Mouse (Mus musculus): ENCODE measurements at regions not wholly inside any gene's neighbourhood (a gene's known extent, or its start where the extent isn't known, plus 50 kb on each side); places are given as distances from the start of the nearest gene placed in this dataset.

- Histone ChIP-seq H3K27ac (ENCODE audit: low read depth, low read length) (no peak overlapping the region), H3K9ac (ENCODE audit: low read depth, low read length) (no peak overlapping the region), H3K4me3 (ENCODE audit: low read length) (no peak overlapping the region), H3K9me3 (ENCODE audit: control insufficient read depth, low read length) (no peaks in the 10 kb centered on the region), H3K4me2 (ENCODE audit: low read length) (no peak overlapping the region), H3K36me3 (ENCODE audit: control insufficient read depth, insufficient read depth, low read length) (no peaks in the 10 kb centered on the region), H3K27me3 (replicated peaks; ENCODE audit: control insufficient read depth, insufficient read depth, low read length) (no peaks in the 10 kb centered on the region), H3K4me1 (ENCODE audit: control insufficient read depth, insufficient read depth, low read depth, low read length) (no peaks in the 10 kb centered on the region)
- ATAC-seq = no peak
- 95% methylated on average over 3 of the region's 3 CpGs for WGBS
Observed at GRCm38 (mm10) chr15:5459083-5459482, 215.1 kb upstream of the Ptger4 start.

DNA sequence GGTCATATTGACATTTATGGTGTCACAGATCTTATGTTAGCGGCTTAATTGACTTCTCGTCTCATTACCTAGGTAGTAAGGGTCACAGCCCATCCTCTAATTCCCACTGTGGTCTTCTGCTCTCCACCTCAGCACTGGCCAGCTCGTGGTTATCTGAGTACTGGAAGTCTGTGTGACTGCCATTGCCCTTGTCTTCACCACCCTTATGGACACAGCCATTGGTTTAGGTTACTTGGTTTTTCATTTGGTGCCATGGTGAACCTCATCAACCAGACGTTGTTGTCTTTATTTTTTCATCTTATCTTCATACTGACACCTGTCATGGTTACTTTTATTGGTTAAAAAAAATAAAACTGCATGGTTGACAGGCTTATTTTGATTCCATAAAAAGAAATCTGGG is 215.6 kb upstream of the Ptger4 start:
- no peak for ATAC-seq
- no peaks in the 10 kb centered on the region for H3K4me1 ChIP-seq (ENCODE audit: control insufficient read depth, insufficient read depth, low read depth, low read length)
- no peaks in the 10 kb centered on the region for H3K36me3 ChIP-seq (ENCODE audit: control insufficient read depth, insufficient read depth, low read length)
- H3K9ac ChIP-seq (ENCODE audit: low read depth, low read length) = no peak overlapping the region
- H3K27me3 ChIP-seq (replicated peaks; ENCODE audit: control insufficient read depth, insufficient read depth, low read length) = no peaks in the 10 kb centered on the region
- no peak overlapping the region for H3K4me3 ChIP-seq (ENCODE audit: low read length)
- 91% methylated on average over 4 of the region's 4 CpGs for WGBS
- no peaks in the 10 kb centered on the region for H3K9me3 ChIP-seq (ENCODE audit: control insufficient read depth, low read length)
- H3K27ac ChIP-seq (ENCODE audit: low read depth, low read length) = no peak overlapping the region
- H3K4me2 ChIP-seq (ENCODE audit: low read length) = no peak overlapping the region

DNA sequence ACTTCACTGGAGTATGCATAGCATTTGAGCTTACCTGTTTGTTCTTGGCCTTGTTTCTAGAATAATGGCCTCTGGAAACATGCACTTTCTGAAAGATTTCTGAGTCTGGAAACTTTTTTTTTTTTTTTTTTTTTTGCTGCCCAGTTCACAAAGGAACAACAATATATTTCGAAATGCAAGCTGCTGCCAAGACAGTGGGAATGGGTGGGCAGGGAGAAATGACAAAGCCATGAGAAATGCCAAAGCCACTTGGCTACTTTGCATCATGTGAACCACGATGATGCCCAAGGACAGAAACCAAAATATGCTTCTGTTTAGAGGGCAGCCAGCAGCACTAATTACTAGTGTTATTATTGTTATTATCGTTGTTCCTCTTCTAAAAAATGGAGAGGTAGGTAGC is 218.7 kb upstream of the Ptger4 start:
- 83% methylated on average over 3 of the region's 3 CpGs for WGBS
- Histone ChIP-seq H3K4me1 (ENCODE audit: control insufficient read depth, insufficient read depth, low read depth, low read length) (no peaks in the 10 kb centered on the region), H3K27me3 (replicated peaks; ENCODE audit: control insufficient read depth, insufficient read depth, low read length) (no peaks in the 10 kb centered on the region), H3K4me3 (ENCODE audit: low read length) (no peak overlapping the region), H3K36me3 (ENCODE audit: control insufficient read depth, insufficient read depth, low read length) (no peaks in the 10 kb centered on the region), H3K9ac (ENCODE audit: low read depth, low read length) (no peak overlapping the region), H3K4me2 (ENCODE audit: low read length) (no peak overlapping the region), H3K9me3 (ENCODE audit: control insufficient read depth, low read length) (no peaks in the 10 kb centered on the region), H3K27ac (ENCODE audit: low read depth, low read length) (no peak overlapping the region)
- ATAC-seq = no peak

DNA sequence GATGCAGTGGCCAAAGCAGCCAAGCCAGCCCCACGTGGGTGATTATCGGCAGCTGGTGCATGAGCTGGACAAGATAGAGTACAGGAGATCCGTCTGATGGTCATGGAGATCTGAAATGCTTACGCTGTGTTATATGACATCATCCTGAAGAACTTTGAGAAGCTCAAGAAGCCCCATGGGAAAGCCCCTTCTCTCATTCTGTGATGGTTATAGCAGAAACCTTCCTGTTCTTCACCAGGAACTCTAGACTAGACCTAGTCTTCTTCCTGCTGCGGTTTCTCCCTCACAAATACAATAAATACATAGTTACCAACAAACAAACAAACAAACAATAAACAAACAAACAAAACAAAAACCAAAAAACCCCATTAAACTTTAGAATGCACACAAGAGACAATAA is 220.7 kb upstream of the Ptger4 start:
- WGBS = 85% methylated on average over 5 of the region's 5 CpGs
- ATAC-seq = no peak
- H3K4me1 ChIP-seq (ENCODE audit: control insufficient read depth, insufficient read depth, low read depth, low read length) = no peaks in the 10 kb centered on the region
- no peaks in the 10 kb centered on the region for H3K27me3 ChIP-seq (replicated peaks; ENCODE audit: control insufficient read depth, insufficient read depth, low read length)
- no peak overlapping the region for H3K27ac ChIP-seq (ENCODE audit: low read depth, low read length)
- H3K4me2 ChIP-seq (ENCODE audit: low read length) = no peak overlapping the region
- H3K4me3 ChIP-seq (ENCODE audit: low read length) = no peak overlapping the region
- H3K9ac ChIP-seq (ENCODE audit: low read depth, low read length) = no peak overlapping the region
- no peaks in the 10 kb centered on the region for H3K9me3 ChIP-seq (ENCODE audit: control insufficient read depth, low read length)
- H3K36me3 ChIP-seq (ENCODE audit: control insufficient read depth, insufficient read depth, low read length) = no peaks in the 10 kb centered on the region

- no peaks in the 10 kb centered on the region for H3K9me3 ChIP-seq (ENCODE audit: control insufficient read depth, low read length)
- 50% methylated on average over 3 of the region's 3 CpGs for WGBS
- no peaks in the 10 kb centered on the region for H3K27me3 ChIP-seq (replicated peaks; ENCODE audit: control insufficient read depth, insufficient read depth, low read length)
- no peaks in the 10 kb centered on the region for H3K36me3 ChIP-seq (ENCODE audit: control insufficient read depth, insufficient read depth, low read length)
- no peak for ATAC-seq
- no peak overlapping the region for H3K4me2 ChIP-seq (ENCODE audit: low read length)
- no peak overlapping the region for H3K27ac ChIP-seq (ENCODE audit: low read depth, low read length)
- no peaks in the 10 kb centered on the region for H3K4me1 ChIP-seq (ENCODE audit: control insufficient read depth, insufficient read depth, low read depth, low read length)
- H3K9ac ChIP-seq (ENCODE audit: low read depth, low read length) = no peak overlapping the region
- no peak overlapping the region for H3K4me3 ChIP-seq (ENCODE audit: low read length)
Observed at GRCm38 (mm10) chr15:5468535-5469073, 224.6 kb upstream of the Ptger4 start.

GRCm38 (mm10) chr15:5475389-5475995 is 231.5 kb upstream of the Ptger4 start:
- no peak overlapping the region for H3K9ac ChIP-seq (ENCODE audit: low read depth, low read length)
- no peak for ATAC-seq

DNA sequence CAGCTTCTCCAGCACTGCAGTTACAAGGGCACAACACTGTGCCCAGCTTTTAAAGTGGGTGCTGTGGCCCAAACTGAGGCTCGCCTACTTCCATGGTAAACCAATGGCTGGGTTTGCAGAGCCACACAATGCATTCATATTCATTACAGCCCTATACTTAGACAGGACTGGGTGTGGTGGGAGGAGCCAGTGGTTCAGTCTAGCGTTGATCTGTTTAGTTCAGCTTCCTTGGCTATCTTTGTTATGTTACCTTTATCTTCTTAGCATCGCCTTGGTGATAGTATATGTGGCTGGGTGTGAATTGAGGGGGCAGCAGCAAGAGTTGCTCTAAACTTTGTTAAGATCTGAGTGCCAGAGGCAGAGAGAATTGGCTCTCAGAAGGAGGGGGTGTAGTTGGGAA is 249.3 kb upstream of the Ptger4 start:
- no peaks in the 10 kb centered on the region for H3K4me1 ChIP-seq (ENCODE audit: control insufficient read depth, insufficient read depth, low read depth, low read length)
- H3K9ac ChIP-seq (ENCODE audit: low read depth, low read length) = no peak overlapping the region
- no peak overlapping the region for H3K27ac ChIP-seq (ENCODE audit: low read depth, low read length)
- H3K36me3 ChIP-seq (ENCODE audit: control insufficient read depth, insufficient read depth, low read length) = no peaks in the 10 kb centered on the region
- H3K4me2 ChIP-seq (ENCODE audit: low read length) = no peak overlapping the region
- no peaks in the 10 kb centered on the region for H3K27me3 ChIP-seq (replicated peaks; ENCODE audit: control insufficient read depth, insufficient read depth, low read length)
- H3K4me3 ChIP-seq (ENCODE audit: low read length) = no peak overlapping the region
- no peaks in the 10 kb centered on the region for H3K9me3 ChIP-seq (ENCODE audit: control insufficient read depth, low read length)
- whole genome bisulfite sequencing = 72% methylated on average over 3 of the region's 3 CpGs
- ATAC-seq = no peak

More at GRCm38 (mm10) chr15:5475389-5475995, 231.5 kb upstream of the Ptger4 start:
- H3K4me3 ChIP-seq (ENCODE audit: low read length) = no peak overlapping the region
- no peaks in the 10 kb centered on the region for H3K36me3 ChIP-seq (ENCODE audit: control insufficient read depth, insufficient read depth, low read length)
- no peaks in the 10 kb centered on the region for H3K27me3 ChIP-seq (replicated peaks; ENCODE audit: control insufficient read depth, insufficient read depth, low read length)
- no peak overlapping the region for H3K4me2 ChIP-seq (ENCODE audit: low read length)
- no peak overlapping the region for H3K27ac ChIP-seq (ENCODE audit: low read depth, low read length)
- H3K4me1 ChIP-seq (ENCODE audit: control insufficient read depth, insufficient read depth, low read depth, low read length) = no peaks in the 10 kb centered on the region
- WGBS = 58% methylated on average over 1 of the region's 1 CpGs
- H3K9me3 ChIP-seq (ENCODE audit: control insufficient read depth, low read length) = no peaks in the 10 kb centered on the region

DNA sequence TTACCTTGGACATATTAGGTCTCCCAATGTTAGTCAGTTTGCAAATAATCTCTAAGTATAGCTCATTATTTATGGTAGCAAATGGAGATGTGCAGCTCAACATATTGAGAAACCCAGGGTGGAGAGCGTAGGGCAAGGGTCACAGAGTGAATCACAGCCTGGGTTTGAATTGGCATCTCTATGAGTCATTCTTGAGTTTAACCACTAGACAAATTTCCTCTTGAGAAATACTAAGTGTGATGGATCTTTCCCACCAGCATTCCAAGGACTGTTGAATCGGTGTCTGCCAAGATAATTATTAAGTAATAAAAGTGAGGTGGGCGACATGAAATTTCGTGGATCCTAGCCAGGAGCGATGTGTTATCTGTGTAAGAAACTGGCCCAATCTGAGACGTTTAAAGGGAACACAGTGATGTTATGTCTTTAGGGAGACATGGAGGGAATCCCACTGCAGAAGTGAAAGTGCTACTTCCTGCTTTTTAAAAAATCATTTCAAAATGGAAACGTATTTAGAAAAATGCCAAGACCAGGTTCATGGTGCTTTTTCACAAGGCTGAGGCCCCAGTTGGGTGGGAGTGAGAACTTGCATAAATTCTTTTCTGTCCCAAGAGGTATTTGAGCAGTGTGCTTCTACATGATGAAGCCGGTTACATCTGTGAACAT is 251.3 kb upstream of the Ptger4 start:
- Histone ChIP-seq H3K36me3 (ENCODE audit: control insufficient read depth, insufficient read depth, low read length) (no peaks in the 10 kb centered on the region), H3K9me3 (ENCODE audit: control insufficient read depth, low read length) (no peaks in the 10 kb centered on the region), H3K4me3 (ENCODE audit: low read length) (no peak overlapping the region), H3K27me3 (replicated peaks; ENCODE audit: control insufficient read depth, insufficient read depth, low read length) (no peaks in the 10 kb centered on the region), H3K9ac (ENCODE audit: low read depth, low read length) (no peak overlapping the region), H3K4me1 (ENCODE audit: control insufficient read depth, insufficient read depth, low read depth, low read length) (no peaks in the 10 kb centered on the region), H3K4me2 (ENCODE audit: low read length) (no peak overlapping the region), H3K27ac (ENCODE audit: low read depth, low read length) (no peak overlapping the region)
- 87% methylated on average over 8 of the region's 8 CpGs for WGBS
- no peak for ATAC-seq

DNA sequence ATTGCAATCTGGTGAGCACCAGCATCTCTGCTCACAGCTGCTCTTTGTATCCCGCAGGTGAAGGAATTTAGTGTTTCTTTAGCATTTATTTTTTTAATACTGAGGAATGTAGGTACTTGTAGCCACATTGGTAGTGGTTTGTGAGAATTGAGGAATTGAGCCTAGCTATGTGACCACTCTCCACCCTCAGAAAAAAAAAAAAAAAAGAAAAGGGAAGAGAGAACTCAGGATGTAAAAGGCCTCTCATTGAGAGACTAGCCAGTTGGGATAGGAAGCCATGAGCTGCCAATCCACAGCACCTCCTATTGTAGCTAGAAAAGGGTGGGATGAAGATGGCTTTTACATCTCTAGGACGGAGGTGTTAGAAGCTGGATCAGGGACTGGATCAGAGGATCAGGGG is 252.0 kb upstream of the Ptger4 start:
- no peak overlapping the region for H3K4me2 ChIP-seq (ENCODE audit: low read length)
- no peak overlapping the region for H3K9ac ChIP-seq (ENCODE audit: low read depth, low read length)
- no peaks in the 10 kb centered on the region for H3K27me3 ChIP-seq (replicated peaks; ENCODE audit: control insufficient read depth, insufficient read depth, low read length)
- 91% methylated on average over 2 of the region's 2 CpGs for WGBS
- H3K27ac ChIP-seq (ENCODE audit: low read depth, low read length) = no peak overlapping the region
- no peaks in the 10 kb centered on the region for H3K36me3 ChIP-seq (ENCODE audit: control insufficient read depth, insufficient read depth, low read length)
- H3K4me3 ChIP-seq (ENCODE audit: low read length) = no peak overlapping the region
- ATAC-seq = no peak
- H3K9me3 ChIP-seq (ENCODE audit: control insufficient read depth, low read length) = no peaks in the 10 kb centered on the region
- H3K4me1 ChIP-seq (ENCODE audit: control insufficient read depth, insufficient read depth, low read depth, low read length) = no peaks in the 10 kb centered on the region

Measured in hindbrain, embryonic 16.5 days (tissue).